Mouse (Mus musculus) CD4-positive helper T cell, adult 2 months (primary cell): ENCODE results near the gene Camkv.
A peak's percentile ranks its signal among the peaks of the same experiment; 100 is the strongest.

ENCODE experiments used
- DNase-seq: peaks from one replicate; pipeline ENCODE4 v3.0.0-alpha.2; 2012; ENCODE audit warnings: low read depth, missing footprints, low spot score

The Camkv gene

DNA sequence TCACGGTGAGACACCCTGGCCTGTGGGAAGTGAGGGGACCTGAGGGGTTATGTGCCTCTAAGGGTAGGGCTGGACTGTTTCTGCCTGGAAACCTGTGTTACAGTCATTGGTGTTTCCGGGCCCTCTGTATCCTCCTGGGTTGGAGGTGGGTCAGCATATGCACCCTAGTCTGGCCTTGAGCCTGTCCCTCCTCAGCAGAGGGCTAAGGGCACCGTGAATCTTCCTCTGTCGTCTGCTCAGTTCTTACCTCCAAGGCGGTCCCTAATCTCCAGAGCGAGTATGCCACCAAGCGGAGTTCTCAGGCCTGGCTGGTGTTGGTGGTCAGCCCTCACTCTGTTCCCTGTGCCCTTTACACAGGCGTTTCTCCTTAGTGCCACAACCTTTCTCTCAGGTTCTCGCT is 27.4 kb downstream of the Camkv start:
- DNase-seq, result no peak

DNA sequence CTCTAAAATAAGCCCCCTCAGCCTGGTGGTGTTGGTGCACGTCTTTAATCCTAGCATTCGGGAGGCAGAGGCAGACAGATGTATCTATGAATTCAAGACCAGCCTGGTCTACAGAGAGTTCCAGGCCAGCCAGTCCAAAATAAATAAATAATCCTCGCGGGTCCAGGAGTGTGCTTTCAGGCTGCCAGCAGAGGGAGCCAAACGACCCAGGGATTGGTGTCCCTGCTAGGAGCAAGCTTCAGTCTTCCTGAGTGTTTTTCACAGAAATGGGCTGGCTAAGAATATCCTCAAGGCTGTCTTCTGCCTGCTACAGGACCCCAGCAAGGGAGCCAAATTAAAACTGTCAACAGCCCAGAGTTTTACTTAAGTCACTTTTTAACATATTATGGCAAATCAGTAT is 28.2 kb downstream of the Camkv start:
- peak; percentile 77 for DNase-seq

DNA sequence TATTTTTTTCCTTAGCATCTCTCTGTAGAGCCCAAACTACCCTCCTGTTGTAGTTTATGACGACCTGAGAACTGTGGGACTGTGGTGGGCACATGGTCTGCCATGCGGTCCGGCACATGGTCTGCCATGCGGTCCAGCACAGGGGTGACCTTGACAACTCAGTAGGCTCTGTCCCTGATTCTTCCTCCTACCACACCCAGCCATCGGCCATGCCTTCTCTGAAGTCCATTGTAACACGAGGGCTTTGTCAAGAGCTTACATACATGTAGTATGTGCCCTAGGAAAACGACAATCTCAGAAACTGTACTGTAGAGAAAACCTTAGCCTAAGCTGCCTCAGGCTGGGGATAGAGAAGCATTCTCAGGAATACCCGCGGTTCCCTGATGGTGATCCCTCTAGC is 29.2 kb downstream of the Camkv start:
- no peak for DNase-seq

DNA sequence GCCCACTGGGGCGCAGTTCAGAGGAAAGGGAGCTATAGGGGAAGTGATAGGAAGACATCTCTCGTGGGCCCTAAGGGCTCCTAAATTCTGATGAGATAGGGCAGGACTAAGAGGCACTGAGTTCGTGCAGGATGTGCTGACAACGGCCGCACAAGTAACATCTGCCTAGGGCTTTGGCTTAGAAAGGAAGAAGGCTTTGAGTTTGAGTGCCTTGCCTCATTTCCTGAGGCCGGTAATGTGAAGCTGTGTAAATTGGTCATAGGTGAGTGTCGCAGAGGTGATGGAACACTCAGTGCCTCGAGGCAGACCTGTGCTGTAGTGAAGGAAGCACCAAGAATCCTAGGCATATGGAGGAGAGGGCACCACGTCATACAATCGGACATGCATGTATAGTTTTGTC is 31.2 kb downstream of the Camkv start:
- DNase-seq, result no peak

DNA sequence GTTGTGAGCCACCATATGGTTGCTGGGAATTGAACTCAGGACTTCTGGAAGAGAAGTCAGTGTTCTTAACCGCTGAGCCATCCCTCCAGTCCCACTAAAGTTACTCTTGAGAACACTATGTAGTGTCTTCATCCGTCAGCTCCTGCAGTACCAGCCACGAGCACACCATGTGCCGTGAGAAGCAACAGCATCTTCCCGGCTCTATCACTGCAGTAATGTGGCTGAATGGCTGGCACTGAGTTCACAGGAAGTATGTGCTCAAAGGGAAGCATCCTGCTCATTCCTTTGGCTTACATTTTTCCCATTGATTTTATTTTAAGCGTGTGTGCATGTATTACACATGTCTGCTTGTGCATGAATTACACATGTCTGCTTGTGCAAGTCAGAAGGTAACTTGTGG is 32.0 kb downstream of the Camkv start:
- DNase-seq, result no peak

DNA sequence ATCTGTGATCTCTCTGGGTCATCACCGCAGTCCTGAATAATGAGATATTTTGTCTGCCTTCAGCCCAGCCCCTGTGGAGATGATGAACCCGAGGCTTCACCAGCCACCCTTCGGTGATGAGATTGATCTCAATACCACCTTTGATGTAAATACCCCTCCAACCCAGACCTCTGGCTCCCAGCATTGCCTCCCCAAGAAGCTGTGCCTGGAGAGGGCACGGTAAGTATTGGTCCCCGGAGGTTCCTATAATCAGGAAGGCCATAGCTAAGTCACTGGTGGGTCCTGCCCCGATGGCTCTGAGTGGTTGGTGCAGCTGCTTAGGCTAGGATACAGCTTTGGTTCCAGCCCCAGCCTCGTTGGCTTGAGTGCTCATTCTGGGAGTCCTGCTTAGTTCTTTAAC is 33.1 kb downstream of the Camkv start:
- no peak for DNase-seq

DNA sequence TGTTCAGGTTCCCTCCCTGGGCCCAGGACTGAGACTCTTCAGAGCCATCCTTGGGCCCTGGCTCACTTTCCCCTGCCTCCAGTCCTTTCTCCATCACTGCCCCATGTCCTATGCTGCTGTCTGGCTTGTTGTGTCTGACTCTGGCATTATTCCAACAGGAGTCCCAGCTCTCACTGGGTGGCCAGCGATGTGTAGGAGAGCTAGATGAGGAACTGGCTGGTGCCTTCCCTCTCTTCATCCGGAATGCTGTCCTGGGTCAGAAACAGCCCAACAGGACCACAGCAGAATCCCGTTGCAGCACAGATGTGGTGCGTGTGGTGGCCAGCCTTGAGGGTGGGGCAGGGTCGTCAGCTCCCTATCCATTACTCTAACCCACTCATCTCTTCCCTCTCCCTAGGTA is 34.8 kb downstream of the Camkv start:
- DNase-seq, result no peak

DNA sequence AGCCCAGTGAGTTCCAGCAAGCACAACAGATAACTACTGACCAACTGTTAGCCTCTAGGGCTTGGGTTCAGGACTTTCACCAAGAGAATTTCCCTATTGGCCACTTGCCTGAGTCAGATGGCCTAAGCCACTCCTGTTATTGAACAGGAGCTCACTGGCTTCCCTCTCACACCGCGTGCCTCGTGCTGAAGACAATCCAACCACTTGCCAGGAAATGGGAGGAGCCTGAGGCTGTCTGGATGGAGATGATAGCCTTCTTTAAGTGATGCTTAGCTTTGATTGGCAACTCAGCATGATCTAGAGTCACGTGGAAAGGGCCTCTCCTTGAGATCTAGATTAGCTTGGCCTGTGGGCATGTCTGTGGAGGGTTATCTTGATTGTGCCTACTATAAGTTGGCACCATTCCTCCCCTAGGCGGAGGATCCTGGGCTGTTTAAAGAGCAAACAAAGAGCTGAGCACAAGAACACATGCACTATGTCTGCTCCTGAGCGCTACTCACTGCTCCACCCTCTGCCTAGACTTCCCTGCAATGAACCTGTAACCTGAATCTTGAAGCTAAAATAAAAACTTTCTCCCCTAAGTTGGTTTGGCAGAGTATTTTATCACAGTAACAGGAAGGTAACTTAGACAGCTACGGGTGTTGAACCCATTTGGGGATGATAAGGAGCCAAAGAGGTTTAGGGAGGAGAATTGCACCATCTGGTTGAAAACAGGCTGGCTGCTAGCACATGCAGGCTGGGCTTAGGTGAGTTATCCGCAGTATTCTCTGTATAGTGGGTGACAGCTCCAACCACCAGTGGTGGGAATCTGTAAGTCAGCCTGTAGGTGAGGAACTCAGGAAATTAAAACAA is 36.4 kb downstream of the Camkv start:
- peak; percentile 58 for DNase-seq

DNA sequence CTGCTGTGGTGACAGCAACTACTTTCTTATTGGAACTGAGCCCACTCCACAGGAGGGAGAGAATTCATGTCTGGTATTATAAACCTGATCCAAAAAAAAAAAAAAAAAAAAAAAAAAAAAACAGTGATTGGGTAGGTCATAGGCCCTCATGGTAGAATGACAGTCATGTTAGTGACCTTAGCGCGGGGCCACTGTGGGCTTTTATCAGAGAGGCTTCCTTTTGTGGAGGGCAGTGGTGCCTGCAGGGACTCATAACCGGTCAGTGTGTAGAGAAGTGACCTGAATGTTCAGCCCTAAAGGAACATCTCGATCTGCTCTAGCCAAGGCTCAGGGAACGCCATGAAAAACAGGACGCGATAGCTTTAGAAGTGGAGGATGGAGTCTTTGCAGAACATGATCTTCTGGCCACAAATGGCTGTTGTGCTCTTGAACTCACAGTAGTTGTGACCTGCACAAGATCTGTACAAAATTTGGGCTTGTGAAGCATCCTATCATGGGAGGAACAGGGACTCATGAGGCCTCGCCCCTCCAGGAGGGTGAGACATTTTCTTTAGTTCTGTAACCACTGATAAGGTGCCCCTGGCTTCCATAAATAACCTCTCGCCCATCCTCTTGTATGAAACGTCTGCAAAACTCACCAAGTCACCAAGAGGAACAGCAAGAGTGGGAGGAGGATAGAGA is 39.2 kb downstream of the Camkv start:
- DNase-seq, result no peak

DNA sequence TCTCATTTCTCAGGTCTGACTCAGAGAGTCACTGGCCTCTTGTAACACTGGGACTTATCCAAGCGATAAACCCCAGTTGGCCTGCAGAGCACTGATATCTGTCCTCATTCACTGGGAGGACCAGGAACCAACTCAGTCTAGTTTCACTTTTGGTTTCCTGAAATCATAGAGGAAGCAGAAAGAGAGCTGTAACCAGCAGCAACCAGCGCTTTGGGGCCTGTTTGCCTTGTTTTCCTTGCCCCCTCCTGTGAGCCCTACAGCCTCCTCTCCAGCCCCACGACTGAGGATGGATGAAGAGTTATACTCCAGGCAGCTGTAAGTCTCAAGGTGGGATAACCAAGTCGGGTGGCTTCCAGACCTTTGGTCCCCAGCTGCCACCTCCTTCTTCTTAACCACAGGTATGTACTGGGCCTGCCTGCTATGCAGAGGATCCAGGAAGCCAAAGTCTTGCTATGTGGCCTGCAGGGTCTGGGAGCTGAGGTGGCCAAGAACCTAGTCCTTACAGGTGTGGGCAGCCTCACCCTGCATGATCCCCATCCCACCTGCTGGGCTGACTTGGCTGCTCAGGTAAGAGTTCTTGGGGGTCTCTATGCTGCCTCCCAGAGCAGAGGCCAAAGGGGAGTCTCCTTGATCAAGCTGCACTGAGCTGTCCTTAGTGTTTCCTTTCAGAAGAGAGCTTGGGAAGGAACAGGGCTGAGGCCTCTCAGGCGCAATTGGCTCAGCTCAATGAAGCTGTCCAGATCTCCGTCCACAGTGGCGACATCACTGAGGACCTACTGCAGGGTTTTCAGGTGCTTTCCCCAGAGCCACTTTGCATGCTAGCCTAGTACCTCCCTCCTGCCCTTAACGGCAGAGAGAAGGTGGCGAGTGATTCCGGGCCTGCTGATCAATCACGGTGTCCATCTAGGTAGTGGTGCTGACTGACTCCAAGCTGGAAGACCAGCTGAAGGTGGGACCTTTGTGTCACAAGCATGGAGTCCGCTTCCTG is 40.2 kb downstream of the Camkv start, which contains the start of gene Uba7:
Gene Uba7 (plus strand): TSS at position 107 of the 988 bp plus-strand sequence.
- DNase-seq, result peak; percentile 82

DNA sequence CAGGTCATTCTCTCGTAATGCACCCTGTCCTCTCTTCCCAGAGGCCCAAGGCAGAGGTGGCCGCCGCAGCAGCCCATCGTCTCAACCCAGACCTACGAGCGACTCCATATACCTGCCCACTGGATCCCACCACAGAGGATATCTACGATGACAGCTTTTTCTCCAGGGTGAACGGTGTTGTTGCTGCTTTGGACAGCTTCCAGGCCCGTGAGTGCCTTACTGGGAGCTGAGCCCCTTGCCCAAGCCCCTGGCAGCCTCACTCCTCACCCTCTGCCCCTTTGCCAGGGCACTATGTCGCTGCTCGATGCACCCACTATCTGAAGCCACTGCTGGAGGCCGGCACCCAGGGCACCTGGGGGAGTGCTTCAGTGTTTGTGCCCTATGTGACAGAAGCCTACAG is 43.3 kb downstream of the Camkv start:
- DNase-seq, result no peak

DNA sequence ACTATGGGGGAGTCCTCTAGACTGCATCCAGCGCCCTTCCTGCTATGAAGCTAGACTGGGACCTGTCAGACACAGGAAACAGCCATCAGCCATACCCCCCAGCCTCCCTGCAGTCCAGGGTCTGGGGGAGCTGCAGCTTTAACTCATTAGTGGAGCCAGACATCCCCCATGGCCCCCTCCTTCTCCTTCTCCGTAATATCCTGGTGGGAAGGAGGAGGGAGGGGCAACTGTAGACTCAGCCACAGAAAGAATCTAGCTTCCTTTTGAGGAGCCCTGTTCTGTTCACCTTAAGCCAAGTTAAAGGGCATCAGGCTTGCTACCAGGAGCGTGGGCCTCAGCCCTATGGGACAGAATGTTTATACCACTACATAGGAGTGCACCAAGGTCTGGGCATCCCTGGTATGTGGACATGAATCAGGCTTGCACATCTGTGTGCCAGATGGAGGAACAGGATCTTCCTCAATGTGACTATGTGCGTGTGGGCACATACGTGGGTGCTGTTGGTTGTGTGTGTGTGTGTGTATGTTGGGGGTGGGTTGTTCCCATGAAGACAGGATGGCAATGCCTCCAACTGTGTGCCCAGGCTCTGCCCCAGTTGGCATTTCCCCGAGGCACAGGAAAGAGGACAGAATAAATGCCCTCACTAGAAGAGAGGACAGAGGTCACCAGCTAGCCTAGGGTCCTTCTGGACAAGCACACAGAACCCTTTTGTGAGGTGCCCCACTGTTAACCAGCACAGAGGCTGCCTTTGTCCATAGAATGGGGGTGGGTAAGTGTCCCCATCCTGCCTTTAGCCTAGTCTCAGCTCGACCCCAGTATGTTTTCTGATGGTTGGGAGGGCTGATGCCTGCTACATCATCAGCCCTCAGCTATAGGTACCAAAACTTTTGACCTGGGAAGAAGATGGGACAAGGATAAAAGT is 46.5 kb downstream of the Camkv start:
- no peak for DNase-seq

DNA sequence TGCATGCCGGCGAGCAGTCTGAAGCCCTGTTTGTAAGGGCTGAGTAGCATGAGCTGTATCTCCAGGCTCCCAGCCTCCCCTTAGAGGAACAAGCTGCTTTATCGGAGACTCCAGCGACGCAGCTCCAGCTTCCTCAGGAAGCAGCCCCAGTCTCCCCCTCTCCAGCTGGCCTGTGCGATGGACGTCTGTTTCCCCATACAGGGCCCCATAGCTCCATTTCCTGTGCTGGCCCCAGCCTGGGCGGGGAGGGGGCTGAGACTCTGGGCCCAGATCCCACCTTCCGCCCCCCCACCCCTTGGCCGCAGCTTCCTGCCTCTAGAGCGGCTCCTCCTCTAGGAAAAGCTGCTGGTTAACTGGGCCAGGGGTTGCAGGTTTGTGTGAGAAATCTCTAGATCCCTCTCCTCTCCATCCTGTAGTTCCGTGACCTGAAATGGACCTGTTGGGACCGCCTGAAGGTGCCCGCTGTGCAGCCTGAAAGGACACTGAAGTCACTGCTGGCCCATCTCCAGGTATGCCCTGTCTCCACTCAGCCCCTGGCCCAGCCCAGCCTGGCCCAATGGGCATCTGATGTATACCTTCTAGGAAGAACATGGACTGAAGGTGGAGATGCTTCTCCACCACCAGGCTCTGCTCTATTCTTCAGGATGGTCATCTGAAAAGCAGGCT is 47.3 kb downstream of the Camkv start, which contains the start of gene Gm20661:
Gene Gm20661 (plus strand): TSS at position 378 of the 666 bp plus-strand sequence.
- DNase-seq, result peak; percentile 41

DNA sequence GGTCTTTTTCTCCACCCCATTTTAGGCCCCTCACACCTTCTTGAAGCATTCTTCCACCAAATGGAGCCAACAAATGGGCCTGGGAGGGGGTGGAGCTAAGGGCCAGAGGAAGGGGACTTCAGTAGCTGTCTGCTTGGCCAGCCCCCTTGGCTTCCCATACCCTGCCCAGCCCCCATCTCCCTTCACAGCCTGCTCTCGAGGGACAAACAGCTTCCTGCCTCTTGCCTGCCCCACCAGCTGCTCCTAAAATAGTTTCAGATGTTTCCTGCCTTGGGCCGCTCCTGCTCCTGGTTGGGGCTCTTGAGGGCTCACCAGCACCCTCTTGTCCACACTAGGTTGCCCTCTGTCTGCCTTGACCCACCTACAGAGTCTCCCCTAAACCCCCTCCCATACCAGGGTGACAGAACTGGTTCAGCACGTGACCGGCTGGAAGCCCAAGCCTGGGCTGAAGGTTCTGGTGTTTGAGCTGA is 48.0 kb downstream of the Camkv start:
- DNase-seq, result no peak

DNA sequence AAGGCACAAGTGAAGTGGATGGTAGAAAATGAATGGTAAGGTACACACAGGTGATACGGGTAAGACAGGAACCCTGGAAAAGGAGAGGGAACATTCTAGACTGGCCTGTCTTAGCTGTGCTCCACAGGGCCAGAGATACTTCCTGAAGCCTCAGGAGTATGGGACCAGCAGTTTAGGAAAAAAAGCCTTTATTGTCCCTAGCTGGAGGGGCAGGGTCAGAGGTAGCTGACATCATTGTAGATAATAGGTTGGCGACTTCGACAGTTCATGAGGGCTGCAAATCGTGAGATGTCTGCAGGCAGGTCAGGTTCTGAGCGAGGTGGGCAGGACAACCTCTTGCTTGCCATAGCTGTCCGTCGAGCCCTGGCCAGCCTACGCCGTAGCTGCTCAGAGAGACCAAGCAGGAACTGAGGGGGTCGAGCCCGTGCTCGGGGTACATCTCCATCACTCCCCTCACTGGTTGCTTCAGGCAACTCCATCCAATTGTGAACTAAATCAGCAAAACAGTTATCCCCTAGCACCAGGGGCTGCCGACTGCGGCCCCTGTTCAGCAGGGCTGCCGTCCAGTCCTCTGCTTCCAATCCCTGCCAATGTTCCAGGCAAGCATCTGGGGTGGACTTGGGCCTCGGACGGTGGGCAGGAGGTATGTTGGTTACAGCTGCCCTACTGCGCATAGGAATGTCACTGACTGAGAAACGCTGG is 48.7 kb downstream of the Camkv start:
- DNase-seq, result no peak

DNA sequence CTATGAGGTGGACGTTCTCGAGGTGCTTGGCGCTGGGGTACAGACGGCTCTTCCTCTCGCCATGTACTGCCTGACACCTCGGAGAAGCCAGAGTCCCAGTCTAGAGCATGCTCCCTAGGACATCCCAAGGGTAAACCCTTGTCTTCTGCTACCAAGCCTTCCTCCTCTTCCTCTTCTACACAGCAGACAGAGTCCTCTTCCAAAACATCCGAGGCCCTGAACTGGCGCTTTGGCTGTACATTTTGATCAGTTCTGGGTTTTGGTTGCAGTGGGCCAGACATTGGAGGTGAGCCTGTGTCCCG is 49.2 kb downstream of the Camkv start:
- no peak for DNase-seq

DNA sequence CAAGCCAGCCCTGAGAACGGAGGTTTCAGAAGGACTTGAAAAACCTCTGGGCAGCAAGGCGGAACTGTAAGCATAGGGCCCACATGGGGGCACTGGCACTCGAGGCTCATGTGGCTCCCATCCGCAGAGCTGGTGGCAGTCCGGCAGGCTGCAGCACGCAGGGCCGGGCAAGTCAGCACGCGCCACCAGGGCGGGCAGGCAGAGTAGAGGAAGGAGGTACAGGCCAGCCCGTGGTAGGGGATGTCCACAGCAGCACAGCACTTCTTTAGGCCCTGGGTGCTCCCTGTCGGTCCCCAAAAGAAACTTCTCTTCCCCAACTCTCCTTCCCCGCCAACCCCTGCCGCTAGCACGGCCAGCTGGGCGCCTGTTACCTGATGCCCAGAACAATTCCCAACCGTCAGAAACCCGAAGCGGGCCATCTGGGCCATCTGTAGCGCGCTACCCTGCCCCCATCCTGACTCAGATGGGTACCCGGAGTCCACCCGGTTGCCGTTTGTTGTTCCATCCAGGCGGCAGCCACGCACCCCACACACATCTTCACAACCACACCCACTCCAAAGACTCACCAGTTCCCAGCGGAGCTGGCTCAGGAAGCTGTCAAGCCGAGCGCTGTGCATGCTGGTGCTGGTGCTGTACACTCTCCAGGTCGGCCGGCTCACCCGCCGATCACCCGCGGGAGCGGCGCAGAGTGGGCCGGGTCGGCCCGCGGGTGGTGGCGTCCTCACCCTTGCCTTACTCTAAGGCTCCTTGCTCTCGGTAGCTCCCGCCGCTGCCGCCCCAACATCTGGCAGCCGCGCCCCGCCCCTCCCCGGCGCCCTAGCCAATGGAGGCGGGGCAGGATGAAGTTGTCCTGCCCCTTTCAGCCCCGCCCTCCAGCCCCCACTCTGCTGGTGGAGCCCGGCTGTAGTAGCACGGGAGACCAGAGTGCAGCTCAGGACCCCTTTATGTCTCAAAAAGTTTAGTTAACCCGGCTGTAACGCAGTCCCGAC is 50.0 kb downstream of the Camkv start, which contains the start of gene Inka1:
Gene Inka1 (minus strand): TSS at position 749 of the 989 bp plus-strand sequence.
- peak; percentile 92 for DNase-seq

DNA sequence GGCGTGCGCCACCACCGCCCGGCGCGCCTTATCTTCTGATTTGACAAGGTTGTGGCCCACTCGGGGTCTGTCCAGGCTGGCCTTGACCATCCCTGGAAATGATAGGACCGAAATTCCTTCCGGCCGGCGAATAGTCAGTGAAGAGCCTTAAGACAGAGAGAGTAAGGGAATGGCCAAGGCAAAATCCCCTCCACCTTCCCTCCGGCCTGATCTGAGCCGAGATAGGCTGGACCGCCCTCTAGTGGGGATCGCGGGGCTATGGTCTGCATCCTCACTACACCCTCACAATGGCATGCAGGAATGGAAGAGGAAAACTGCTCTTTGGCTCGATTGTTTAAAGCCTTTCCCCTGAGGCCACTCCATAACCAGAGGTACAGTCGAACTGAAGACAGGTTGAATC is 50.9 kb downstream of the Camkv start:
- peak; percentile 73 for DNase-seq
